Mouse (Mus musculus) liver, adult 2 months (tissue): ENCODE measurements at regions not wholly inside any gene's neighbourhood (a gene's known extent, or its start where the extent isn't known, plus 50 kb on each side); places are given as distances from the start of the nearest gene placed in this dataset.

Experiments used
- DNase-seq: peaks from one replicate; pipeline ENCODE4 v3.0.0-alpha.2; 2011; ENCODE audit warnings: low read depth, low spot score; ENCODE audit errors: extremely low read depth
- H3K27ac ChIP-seq: fragments of 200-500 bp; replicated peaks from 2 replicates; pipeline ENCODE4 v1.5.1; 2012; ENCODE audit warnings: low read depth, mild to moderate bottlenecking, control low read depth, inconsistent platforms, low read length; ENCODE audit not compliant: insufficient read depth
- H3K27me3 ChIP-seq: fragments of 200-500 bp; 2 replicates; pipeline ENCODE4 v1.6.1; 2012; ENCODE audit warnings: mild to moderate bottlenecking, moderate library complexity, low read length, inconsistent platforms; ENCODE audit not compliant: control insufficient read depth, insufficient read depth
- H3K36me3 ChIP-seq: fragments of 200-500 bp; 2 replicates; pipeline ENCODE4 v1.6.1; 2012; ENCODE audit warnings: low read length, inconsistent platforms; ENCODE audit not compliant: control insufficient read depth, insufficient read depth
- H3K4me1 ChIP-seq: fragments of 200-500 bp; 2 replicates; pipeline ENCODE4 v1.6.1; 2011; ENCODE audit warnings: low read length; ENCODE audit not compliant: control insufficient read depth, insufficient read depth
- H3K4me3 ChIP-seq: fragments of 200-500 bp; 2 replicates; pipeline ENCODE4 v1.5.1; 2011; ENCODE audit warnings: low read depth, mild to moderate bottlenecking, control low read depth, low read length, moderate library complexity; ENCODE audit not compliant: insufficient read depth
- H3K79me2 ChIP-seq: fragments of 200-500 bp; 2 replicates; pipeline ENCODE4 v1.6.1; 2012; ENCODE audit warnings: inconsistent platforms, mild to moderate bottlenecking, low read length, moderate library complexity; ENCODE audit not compliant: control insufficient read depth, insufficient read depth
- H3K9ac ChIP-seq: fragments of 200-500 bp; 2 replicates; pipeline ENCODE4 v1.6.1; 2012; ENCODE audit warnings: low read depth, mild to moderate bottlenecking, control low read depth, inconsistent platforms, low read length
- CTCF ChIP-seq: fragments of 200-500 bp; IDR thresholded peaks from 2 replicates; pipeline ENCODE4 v1.5.1; 2011; ENCODE audit warnings: low read depth, low read length, control low read depth
- POLR2A ChIP-seq: fragments of 200-500 bp; IDR thresholded peaks from 2 replicates; pipeline ENCODE4 v1.6.1; 2011; ENCODE audit warnings: low read length, control low read depth; ENCODE audit not compliant: insufficient read depth; ENCODE audit errors: extremely low read depth
- WGBS: fragments of 180-500 bp; shearing (Covaris S2); methylation state at CpG from one replicate; pipeline ENCODE4 v1.1.7; 2018; 5-methylcytosine and 5-hydroxymethylcytosine counted together

- no peak overlapping the region for H3K4me3 ChIP-seq
- H3K27ac ChIP-seq, result no peak overlapping the region
- H3K27me3 ChIP-seq, result no peaks in the 10 kb centered on the region
- H3K4me1 ChIP-seq, result no peaks in the 10 kb centered on the region
- no peak for DNase-seq
- H3K9ac ChIP-seq, result no peak overlapping the region
- no peaks in the 10 kb centered on the region for H3K79me2 ChIP-seq
- TF ChIP-seq CTCF, result no peak
- no peak for TF ChIP-seq POLR2A
- WGBS, result 94% methylated on average over 4 of the region's 4 CpGs
- no peaks in the 10 kb centered on the region for H3K36me3 ChIP-seq
Measured at GRCm38 (mm10) chr6:117379904-117380303, 211.6 kb downstream of the Cxcl12 start.

GRCm38 (mm10) chr6:117390233-117390848 lies 222.0 kb downstream of the Cxcl12 start:
- H3K79me2 ChIP-seq, result no peaks in the 10 kb centered on the region
- H3K36me3 ChIP-seq, result no peaks in the 10 kb centered on the region
- H3K27me3 ChIP-seq, result no peaks in the 10 kb centered on the region
- H3K4me1 ChIP-seq, result no peaks in the 10 kb centered on the region
- no peak overlapping the region for H3K4me3 ChIP-seq
- no peak overlapping the region for H3K9ac ChIP-seq
- no peak overlapping the region for H3K27ac ChIP-seq
- DNase-seq, result no peak
- TF ChIP-seq POLR2A, result no peak
- no peak for TF ChIP-seq CTCF
- WGBS, result 76% methylated on average over 7 of the region's 7 CpGs

- no peak for DNase-seq
- Histone ChIP-seq H3K4me1 (no peaks in the 10 kb centered on the region), H3K4me3 (no peak overlapping the region)
Measured at GRCm38 (mm10) chr6:117393480-117393879, 225.1 kb downstream of the Cxcl12 start.

GRCm38 (mm10) chr6:117405589-117406311 lies 237.4 kb downstream of the Cxcl12 start:
- Histone ChIP-seq H3K4me1 (peaks cover 4% of the 10 kb centered on the region; the same call in 1 of the 2 replicates), H3K9ac (no peak overlapping the region), H3K79me2 (no peaks in the 10 kb centered on the region), H3K27ac (no peak overlapping the region), H3K36me3 (no peaks in the 10 kb centered on the region), H3K4me3 (no peak overlapping the region), H3K27me3 (no peaks in the 10 kb centered on the region)
- 82% methylated on average over 11 of the region's 11 CpGs for WGBS
- no peak for TF ChIP-seq CTCF
- TF ChIP-seq POLR2A, result no peak
- peak; percentile 22 for DNase-seq

More at GRCm38 (mm10) chr6:117393480-117393879, 225.1 kb downstream of the Cxcl12 start:
- Histone ChIP-seq H3K36me3 (no peaks in the 10 kb centered on the region), H3K27ac (no peak overlapping the region), H3K9ac (no peak overlapping the region), H3K27me3 (no peaks in the 10 kb centered on the region), H3K79me2 (no peaks in the 10 kb centered on the region)
- TF ChIP-seq POLR2A (no peak), CTCF (no peak)

GRCm38 (mm10) chr6:117406312-117406595 lies 237.9 kb downstream of the Cxcl12 start:
- Histone ChIP-seq H3K79me2 (no peaks in the 10 kb centered on the region), H3K27ac (no peak overlapping the region), H3K9ac (no peak overlapping the region), H3K4me1 (peaks cover 4% of the 10 kb centered on the region; the same call in 1 of the 2 replicates), H3K4me3 (no peak overlapping the region), H3K36me3 (no peaks in the 10 kb centered on the region), H3K27me3 (no peaks in the 10 kb centered on the region)
- TF ChIP-seq CTCF, result no peak
- TF ChIP-seq POLR2A, result no peak
- WGBS, result 97% methylated on average over 4 of the region's 4 CpGs
- DNase-seq, result no peak

- TF ChIP-seq CTCF (no peak), POLR2A (no peak)
- 92% methylated on average over 9 of the region's 9 CpGs for WGBS
Measured at GRCm38 (mm10) chr6:117406757-117407156, 238.4 kb downstream of the Cxcl12 start.

More at GRCm38 (mm10) chr6:117406757-117407156, 238.4 kb downstream of the Cxcl12 start:
- no peaks in the 10 kb centered on the region for H3K27me3 ChIP-seq
- H3K9ac ChIP-seq, result no peak overlapping the region
- no peaks in the 10 kb centered on the region for H3K36me3 ChIP-seq
- no peak overlapping the region for H3K4me3 ChIP-seq
- no peak for DNase-seq
- H3K4me1 ChIP-seq, result peaks cover 4% of the 10 kb centered on the region; the same call in 1 of the 2 replicates
- no peak overlapping the region for H3K27ac ChIP-seq
- no peaks in the 10 kb centered on the region for H3K79me2 ChIP-seq
